8 mouse cellular contexts compared by ENCODE assay signal in genomic region chr6:146270776-146271533, GRCm38 (mm10).
DNase-seq lines count a peak whose midpoint lies in the region; ATAC-seq and TF ChIP-seq lines count a peak whose summit lies in the region.

No protein-coding gene starts in this region.

- peak; percentile 20 for DNase-seq in G1E (ENCODE audit: low spot score)
- DNase-seq in frontal cortex, postnatal 36 days (ENCODE audit: low spot score in 2 of 2): peak; percentile 73 to 77
- peak; percentile 76 for DNase-seq in induced T-regulatory cell, adult 2 months (ENCODE audit: low read depth)
- peak; percentile 58 to 65 for DNase-seq in left cerebral cortex, adult 2 months (ENCODE audit: extremely low spot score in 1 of 2, low spot score in 2 of 2)
- peak; percentile 54 for DNase-seq in right cerebral cortex, postnatal 14 days
- peak; percentile 66 to 72 for DNase-seq in urinary bladder, postnatal 4 days (ENCODE audit: low spot score in 2 of 2)

- no peaks in the 10 kb centered on the region for H3K27me3 ChIP-seq in G1E (ENCODE audit: insufficient read depth, low read length)

- 0 out of 2 replicates have a peak overlapping the region, but pooled peaks have one; percentile 13 for H3K27ac ChIP-seq in brown adipose tissue, adult 24 weeks (replicated peaks; ENCODE audit: low read depth, low read length)
- H3K27ac ChIP-seq in left cerebral cortex, adult 2 months: peak overlapping the region; percentile 41; the same call in 1 of the 2 replicates

- no peak for TF ChIP-seq CTCF in G1E (IDR thresholded peaks at IDR 0.05; ENCODE audit: low read depth, low read length)
- no peak for TF ChIP-seq CTCF in left cerebral cortex, adult 2 months (IDR thresholded peaks at IDR 0.05)

- H3K4me3 ChIP-seq in G1E (ENCODE audit: low read depth, low read length): no peak overlapping the region
- H3K4me3 ChIP-seq in brown adipose tissue, adult 24 weeks (ENCODE audit: insufficient read depth, low read depth, low read length): no peak overlapping the region
- H3K4me3 ChIP-seq in left cerebral cortex, adult 2 months: no peak overlapping the region

- peak; percentile 96 for ATAC-seq in G1E (ENCODE audit: extremely low read depth, insufficient number of reproducible peaks, low FRiP score, poor library complexity, severe bottlenecking)
- peak; percentile 90 for ATAC-seq in megakaryocyte, adult 5-6 weeks (ENCODE audit: poor library complexity, severe bottlenecking)

- intact Hi-C loops in left cerebral cortex, adult 2 months (cut with DNase I): no loop called here

- H3K4me1 ChIP-seq in G1E (ENCODE audit: insufficient read depth, low read depth, low read length): peaks cover 4% of the 10 kb centered on the region
- 0 out of 2 replicates have a peak, but pooled peaks cover 2% of the 10 kb centered on the region for H3K4me1 ChIP-seq in brown adipose tissue, adult 24 weeks (ENCODE audit: control insufficient read depth, insufficient read depth, insufficient read length, low read length)

- peaks cover 4% of the 10 kb centered on the region for H3K36me3 ChIP-seq in G1E (replicated peaks)

- no peaks in the 10 kb centered on the region for H3K9me3 ChIP-seq in G1E (replicated peaks)

Comparison
In these comparisons a context has a peak if more than half of its experiments do, and no peak if none do; other contexts are left out.
1. DNase-seq: peak in every context shown above with its lines; median percentile 76 in induced T-regulatory cell, adult 2 months; 75 in frontal cortex, postnatal 36 days; 69 in urinary bladder, postnatal 4 days; 62 in left cerebral cortex, adult 2 months; 54 in right cerebral cortex, postnatal 14 days; 20 in G1E.